Mouse (Mus musculus): ENCODE results near the gene Abca5.

Gene Abca5

DNA sequence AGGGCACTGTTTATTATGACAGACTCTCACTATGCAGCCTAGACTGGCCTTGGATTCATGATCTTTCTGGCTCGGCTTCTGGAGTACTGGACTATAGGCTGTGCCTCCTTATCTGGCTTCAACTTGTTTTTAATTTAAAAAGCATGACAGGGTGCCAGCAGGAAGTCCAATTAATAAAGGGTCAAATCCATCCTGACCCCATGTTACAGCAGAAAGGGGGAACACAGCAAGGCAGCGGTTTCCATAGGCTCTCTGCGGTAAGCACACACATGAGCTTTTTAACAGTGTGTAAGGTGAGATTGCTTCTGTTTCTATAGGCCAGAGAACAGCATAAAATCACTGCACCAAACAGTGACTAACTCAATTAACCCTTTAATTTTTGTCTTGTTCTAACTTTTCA, 34.1 kb downstream of the Abca5 start:
- DNase-seq (ENCODE audit: low spot score) = no peak

DNA sequence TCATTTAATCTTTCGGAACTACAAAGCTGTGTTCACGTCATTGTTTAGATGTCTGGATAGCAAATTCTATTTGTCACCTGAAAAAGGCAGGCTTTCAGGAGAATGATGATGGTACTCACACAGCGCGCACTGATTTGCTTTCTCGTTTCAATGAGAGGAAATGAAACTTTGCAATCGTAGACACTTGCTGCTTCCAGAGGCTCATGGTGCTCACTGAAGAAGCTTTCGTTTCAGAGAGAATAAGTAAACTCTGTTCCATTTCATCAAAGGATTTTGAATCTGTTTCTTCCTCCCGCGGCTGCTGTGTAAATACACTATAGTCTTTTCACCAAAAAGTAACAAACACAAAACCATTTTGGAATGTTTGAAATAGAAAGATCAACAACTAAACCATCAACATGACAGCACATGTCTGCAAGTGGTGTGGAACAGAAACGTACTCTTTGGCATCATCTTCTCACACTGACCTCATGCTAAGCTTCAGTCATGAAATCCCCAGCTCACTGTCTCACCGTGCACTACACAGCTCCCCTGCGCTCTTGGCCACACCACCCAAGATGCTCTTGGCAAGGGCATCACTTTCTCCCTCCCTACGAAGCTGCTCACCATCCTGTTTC, 39.5 kb downstream of the Abca5 start:
- DNase-seq (ENCODE audit: low spot score) = no peak

DNA sequence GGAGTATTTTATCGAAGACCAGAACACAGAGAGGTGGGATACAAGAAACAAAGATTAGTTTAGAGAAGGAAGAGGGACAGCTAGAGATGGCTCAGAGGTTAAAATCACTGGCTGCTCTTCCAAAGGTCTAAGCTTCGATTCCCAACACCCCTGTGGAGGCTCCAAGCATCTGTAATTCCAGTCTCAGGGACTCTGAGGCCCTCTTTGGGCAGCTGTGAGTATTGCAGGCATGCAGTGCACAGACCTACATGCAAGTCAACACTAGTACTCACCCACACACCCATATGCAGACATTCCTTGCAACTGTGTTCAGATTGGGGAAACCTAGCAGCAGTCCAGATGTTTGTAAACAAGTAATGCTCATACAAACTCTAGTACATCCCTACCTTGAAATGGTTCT, 46.9 kb downstream of the Abca5 start:
- DNase-seq (ENCODE audit: low spot score) = no peak

DNA sequence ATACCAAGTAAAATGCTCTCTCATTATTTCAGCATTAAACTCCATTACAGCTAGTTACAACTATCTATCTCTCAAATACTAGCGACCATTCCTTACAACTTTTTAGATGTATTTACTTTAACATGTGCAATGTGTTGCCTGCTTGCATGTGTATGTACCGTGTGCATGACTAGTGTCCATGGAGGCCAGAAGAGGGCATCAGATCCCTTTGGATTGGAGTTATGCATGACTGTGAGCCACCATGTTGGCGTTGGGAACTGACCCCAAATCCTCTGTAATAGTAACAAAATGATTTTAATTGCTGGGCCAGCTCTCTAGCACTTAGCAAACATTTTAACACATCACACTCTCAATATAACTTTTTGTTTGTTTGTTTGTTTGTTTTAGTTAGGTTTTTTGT, 49.1 kb downstream of the Abca5 start:
- DNase-seq (ENCODE audit: low spot score) = no peak

DNA sequence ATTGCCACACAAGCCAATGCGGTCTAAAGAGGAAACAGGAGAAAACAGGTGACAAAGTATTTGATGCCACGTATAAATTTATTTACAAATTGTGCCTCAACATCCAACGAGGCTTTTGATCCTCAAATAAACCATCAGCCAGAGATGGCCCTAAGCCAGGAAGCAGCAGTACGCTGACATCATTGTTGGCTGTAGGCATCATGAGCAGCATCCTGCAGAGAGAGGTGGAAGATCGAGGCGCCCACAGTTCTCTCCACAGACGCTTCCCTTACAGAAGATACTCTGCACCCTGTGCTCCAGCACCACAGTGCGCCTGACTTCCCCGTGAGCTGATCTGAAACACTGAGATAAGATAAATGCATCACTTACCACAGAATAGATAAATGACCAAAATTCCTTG, 49.8 kb downstream of the Abca5 start:
- no peak for DNase-seq (ENCODE audit: low spot score)

DNA sequence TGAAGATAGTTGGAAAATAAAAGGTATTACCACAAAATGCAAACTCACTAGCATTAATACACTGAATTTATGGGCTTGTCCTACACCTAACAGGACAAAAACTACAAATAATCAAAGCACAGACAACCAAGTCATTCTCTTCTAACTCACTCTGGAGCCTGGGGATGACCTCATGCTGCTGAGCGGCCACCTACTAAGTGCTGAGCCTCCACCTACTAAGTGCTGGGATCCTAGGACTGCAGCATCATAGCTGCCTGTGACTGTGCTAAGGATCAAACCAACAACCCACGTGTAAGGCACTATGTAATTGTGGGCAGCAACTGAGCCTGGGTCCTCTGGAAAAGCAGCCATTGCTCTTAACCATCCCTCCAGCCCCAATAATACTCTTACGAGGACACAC, 51.2 kb downstream of the Abca5 start:
- no peak for DNase-seq (ENCODE audit: low spot score)

DNA sequence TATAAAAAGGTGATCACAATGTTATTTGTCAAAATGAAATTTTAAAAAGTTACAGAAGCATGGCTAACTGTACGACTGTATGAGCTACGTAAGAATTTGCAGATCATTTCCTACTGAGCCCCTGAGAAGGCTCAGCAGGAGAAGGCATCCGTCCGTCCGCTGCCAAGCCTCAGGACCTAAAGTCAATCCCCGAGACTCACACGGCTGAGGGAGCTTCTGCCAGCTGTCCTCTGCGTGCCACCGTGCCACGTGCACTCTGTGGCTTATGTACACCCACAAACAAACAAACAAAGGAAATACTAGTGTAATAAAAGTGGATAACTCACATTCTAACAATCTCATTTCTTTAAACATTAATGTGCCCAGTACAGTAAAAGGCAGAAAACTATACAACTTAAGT, 52.7 kb downstream of the Abca5 start:
- DNase-seq (ENCODE audit: low spot score) = no peak

DNA sequence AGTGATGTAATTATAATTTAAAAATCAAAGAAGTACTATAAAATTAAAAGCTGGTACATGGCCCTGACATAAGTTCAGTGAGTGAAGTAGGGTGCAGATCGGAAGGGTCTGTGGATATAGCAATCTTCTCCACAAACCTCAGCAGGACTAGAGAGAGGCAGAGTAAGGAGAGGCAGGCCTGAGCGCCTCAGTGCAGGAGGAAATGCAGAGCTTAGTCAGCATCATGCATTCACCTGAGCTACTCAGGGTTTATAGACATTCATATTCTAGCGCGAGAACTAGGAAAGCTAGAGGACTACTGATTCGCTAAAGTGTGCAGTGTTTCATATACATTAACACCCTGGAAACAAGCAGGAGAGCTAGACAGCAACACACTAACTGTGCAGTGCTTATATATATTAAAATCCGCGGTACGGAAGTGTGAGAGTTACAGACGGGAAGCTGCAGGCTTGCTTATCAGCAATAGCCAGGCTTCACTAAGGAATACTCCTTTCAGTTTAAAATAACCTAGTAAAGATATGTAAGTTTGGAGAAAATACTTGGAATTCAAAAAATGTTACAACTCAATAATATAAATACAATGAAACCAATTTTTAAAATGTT, 53.2 kb downstream of the Abca5 start:
- DNase-seq (ENCODE audit: low spot score) = no peak

DNA sequence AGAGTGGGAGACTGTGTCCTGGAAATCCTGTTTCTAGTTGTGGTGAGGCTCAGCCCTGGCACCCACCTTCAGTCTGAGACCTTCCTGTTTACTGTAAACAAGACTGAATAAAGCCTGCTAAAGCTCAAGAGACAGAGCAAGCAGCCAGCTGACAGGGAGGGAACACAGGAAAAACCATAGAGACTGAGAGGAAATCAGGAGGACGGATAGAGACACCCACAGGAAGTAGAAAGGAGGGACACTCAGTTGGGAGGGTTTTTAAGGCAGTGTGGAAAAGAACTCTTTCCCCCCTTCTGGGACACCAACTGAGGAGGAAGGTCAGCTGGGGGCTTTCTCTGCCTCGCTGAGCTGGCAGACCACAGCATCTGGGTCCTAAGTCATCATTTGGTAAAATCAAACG, 62.7 kb downstream of the Abca5 start:
- no peak for DNase-seq (ENCODE audit: low spot score)

DNA sequence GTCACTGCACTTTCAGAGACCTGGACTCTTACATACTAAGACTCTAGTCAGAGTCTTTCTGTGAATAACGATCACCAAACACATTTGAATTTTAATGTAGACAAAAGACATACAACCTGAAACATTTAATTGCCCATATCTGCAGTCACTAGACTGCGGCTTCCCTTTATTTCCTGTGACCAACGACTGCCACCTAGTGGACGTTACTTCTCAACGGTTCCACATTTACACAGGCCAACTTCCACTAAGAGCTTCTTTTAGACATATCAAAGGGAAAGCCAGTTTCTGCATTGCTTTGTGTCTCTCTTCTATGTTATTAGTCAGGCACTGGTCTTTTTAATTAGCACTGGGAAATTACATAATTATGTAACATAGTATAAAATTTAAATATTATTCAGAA, 65.8 kb downstream of the Abca5 start:
- no peak for DNase-seq (ENCODE audit: low spot score)

DNA sequence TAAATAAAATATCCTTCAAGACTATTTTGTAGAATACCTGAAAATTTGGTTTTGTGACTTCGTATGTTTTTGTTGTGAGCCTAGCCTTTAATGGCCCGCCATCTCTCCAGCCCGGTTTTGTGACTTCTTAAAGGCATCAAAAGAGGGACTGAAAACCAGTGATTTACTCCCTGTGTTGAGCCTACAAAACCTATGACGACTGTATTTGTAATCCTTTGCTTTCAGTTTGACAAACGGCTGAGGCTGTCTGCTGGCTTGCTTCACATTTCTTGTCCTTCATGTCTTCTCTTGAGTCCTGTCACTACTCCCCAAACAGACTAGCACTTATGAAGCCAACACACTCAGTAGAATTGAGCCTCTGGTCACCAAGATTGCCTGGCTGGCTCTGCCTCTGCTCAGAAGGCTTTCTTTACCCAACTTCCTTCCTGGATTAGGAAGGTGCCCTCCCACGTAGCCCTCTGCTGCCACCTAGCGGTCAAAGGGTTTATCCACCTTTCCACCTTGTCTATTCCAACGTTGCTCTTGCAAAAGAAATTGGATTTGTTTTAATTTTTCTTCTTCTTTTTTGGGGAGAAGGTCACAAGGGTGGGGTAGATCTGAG, 69.2 kb downstream of the Abca5 start:
- DNase-seq (ENCODE audit: low spot score) = peak; percentile 68

DNA sequence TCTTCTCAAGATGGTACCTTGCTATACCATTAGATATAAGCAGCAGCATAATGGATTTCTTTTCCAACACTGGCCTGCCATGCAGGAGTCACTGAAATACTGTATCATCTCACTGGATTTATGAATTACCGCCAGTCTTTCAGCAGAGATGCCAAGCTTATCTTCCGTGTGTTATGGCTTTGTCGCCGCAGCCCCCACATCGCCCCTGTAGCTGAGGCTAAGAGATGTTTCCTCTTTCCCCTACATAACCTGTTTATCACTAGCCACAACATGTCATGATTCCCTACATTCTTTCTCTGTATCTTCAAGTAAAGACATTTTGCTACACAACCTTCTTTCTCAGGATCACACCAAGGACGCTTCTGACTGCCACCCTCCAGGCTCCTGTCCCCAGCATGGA, 70.3 kb downstream of the Abca5 start:
- DNase-seq (ENCODE audit: low spot score) = no peak

DNA sequence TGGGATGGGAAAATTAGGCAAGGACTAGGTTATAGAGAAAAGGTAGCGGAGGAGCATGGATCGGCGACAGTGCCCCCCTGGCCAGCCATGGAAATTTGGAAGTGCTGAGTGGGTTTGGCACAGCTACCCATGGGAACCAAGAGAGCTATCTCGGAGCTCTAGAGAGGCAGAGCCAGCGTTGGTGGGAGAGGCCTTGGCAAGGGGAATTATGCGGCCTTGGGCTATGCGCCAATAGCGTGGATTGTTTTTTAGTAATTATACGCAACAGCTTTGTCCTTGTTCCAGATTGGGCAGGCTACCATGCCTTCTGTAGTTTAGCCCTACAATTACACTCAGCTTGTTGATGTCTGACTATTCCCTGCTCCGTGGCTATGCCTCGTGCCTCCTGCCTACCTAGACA, 70.8 kb downstream of the Abca5 start:
- peak; percentile 68 for DNase-seq (ENCODE audit: low spot score)

DNA sequence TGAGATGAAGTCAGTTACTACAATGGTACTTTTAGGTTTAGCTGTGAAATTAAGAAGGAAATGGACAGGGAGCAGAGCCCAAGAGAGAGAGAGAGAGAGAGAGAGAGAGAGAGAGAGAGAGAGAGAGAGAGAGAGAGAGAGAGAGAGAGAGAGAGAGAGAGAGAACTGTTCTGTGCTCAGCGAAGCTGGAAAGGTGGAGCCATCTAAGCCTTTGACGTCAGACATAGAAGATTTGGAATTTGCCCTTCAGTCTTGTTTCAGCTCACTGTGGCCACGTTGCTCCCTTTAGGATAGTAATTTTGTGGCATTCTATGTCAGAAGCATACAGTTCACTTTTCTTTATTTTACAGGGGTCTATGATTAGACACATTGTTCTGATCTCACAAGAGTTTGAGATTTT, 75.6 kb downstream of the Abca5 start:
- no peak for DNase-seq (ENCODE audit: low spot score)

DNA sequence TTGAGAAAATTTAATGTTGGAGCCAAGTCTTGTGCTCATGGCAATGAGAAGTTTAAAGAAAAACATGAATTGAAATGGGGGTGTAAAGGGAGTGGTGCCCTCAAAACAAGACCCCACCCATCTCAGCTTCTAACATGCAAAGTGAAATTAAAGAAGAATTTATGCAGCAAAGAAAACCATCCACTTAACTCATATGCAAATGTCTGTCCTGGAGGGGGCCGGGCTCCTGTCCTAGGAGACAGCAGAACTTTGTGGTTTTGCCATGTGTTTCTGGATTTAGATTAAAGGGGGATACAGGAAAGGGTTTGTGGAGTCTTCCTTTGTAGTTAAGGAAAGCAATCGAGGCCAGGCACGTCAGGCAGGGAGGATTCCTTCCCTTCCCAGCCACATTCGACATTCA, 79.6 kb downstream of the Abca5 start:
- no peak for DNase-seq (ENCODE audit: low spot score)

DNA sequence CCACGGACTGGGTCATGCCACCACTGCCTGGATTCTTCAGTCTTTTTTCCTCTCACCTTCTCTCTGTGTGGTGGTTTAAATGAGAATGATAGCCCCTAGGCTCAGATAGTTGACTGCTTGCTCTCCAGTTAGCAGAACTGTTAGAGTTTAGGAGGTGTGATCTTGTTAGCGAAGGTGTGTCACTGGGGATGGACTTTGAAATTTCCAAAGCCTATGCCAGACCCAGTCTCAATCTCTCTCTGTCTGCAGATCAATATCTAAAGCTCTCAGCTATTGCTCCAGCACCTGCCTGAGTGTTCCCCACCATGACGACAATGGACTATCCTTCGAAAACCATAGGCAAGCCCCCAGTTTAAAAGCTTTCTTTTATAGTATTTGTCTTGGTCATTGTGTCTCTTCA, 80.5 kb downstream of the Abca5 start:
- no peak for DNase-seq (ENCODE audit: low spot score)

DNA sequence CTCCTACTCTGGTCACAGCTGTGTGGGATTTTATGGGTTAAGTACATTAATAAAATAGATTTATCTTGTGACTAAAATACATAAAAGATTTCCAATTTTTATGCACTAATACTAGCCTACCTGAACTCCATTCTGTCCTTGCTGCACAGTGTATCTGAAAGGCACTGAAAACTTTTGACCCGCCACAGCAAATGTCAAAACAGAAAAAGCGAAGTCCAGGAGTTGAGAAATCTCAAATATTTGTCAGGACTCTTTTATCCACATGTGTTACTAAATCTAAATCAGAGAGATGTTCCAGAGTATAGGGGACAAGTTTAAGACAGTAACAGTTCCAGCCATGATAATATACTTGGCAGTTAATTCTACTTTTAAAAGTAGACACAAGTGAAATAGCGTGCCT, 85.3 kb downstream of the Abca5 start:
- no peak for DNase-seq (ENCODE audit: low spot score)

DNA sequence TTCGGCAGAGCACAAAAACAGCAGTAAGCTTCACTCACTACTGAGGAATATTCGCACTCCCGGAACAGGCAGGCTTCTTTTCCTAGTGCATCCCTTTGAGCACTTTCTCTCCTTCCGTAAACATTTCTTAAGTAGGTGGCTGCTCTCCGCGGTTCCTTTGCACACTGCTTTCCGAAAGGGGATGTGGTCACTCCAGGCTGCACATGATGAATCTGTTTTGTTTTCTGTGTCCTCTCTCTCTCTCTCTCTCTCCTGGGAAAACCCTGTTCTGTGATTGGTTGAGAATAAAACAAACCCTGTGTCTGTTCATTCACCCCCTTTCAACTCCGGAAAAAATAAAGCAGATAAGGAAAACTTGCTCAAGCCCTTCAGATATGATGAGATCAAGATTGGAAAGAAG, 86.0 kb downstream of the Abca5 start, which contains the start of gene Abca6:
Gene Abca6 (minus strand): TSS at position 243 of the 400 bp plus-strand sequence.
- DNase-seq (ENCODE audit: low spot score) = peak; percentile 29

DNA sequence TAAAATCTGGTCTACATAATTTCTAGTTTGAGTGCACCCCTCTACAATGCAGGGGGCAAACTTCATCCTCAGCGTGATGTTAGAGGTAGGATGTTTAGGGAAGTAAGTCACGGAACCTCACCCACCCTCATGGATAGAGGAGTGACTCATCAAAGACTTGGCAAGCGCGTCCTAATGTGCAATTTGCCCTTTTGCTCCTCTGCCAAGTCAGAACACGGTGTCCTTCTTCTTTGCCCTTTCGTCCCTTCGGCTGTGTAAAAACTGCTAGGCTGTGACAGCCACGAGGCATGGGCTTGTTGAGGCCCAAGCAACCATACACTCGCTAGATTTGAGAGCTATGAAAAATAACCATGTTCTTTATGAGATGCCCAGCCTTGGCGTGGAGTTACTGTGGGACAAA, 92.8 kb downstream of the Abca5 start:
- DNase-seq (ENCODE audit: low spot score) = peak; percentile 44

DNA sequence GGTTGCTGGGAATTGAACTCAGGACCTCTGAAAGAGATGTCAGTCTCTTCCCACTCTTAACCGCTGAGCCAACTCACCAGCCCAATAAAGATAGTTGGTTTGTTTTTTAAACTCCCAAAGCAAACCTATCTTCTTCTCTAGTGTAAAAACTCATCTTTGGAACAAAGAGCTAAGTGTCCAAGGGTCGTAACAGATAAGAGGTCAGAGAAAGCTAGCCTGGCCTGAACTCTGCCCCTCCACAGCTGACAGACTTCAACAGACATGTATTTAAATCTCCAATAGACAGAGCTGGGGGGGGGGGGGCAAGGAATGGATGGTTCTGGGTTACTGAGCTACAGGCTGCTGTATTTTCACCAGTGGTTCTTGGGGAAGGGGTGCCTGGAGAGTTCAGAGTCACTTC, 100.0 kb downstream of the Abca5 start:
- DNase-seq (ENCODE audit: low spot score) = no peak

DNA sequence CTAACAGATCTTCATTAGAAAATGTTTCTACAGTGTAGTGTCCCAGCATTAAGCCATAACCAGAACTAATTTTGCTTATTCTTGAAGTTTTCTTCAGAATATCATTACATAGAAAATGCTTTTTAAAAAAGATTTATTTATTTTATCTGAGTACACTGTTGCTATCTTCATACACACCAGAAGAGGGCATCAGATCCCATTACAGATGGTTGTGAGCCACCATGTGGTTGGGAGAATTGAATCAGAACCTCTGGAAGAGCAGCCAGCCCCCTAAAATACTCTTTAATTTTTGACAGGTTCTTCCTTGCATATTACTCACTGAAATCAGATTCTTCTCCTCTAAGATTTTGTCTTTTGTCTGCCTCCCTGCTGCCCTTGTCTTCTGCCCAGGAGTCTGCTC, 104.5 kb downstream of the Abca5 start:
- DNase-seq (ENCODE audit: low spot score) = no peak

Measured in ovary, adult 18-20 months (tissue).